Mouse (Mus musculus) induced T-regulatory cell, adult 2 months (primary cell): ENCODE measurements around the gene Ttc28.

Experiments
- DNase-seq: peaks from one replicate; pipeline ENCODE4 v3.0.0-alpha.2; 2012; ENCODE audit warnings: low read depth

The Ttc28 gene

DNA sequence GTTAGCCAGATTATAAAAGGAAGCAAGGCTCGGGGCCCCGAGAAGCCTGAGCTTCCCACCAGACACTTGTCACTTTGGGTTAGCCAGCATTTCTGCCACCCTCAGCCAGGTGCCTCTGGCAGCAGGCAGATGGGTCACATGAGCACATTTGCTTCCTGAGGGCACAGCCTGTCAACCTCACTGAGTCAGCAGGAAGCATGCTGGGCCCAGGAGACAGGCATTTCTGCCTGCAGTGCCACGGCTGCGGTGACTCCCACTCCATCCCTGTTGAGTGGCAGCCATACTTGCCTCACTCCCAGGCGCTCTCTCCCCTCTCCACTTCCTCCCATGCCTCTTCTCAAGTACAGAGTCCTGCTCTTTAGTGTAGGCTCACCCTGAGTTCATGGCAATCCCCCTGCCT is 395.3 kb downstream of the Ttc28 start:
- DNase-seq, result no peak

GRCm38 (mm10) chr5:111284420-111285175 is 405.0 kb downstream of the Ttc28 start:
- no peak for DNase-seq

GRCm38 (mm10) chr5:111287571-111287970 is 408.0 kb downstream of the Ttc28 start:
- no peak for DNase-seq

- DNase-seq, result no peak
Observed at GRCm38 (mm10) chr5:111288486-111288885, 408.9 kb downstream of the Ttc28 start.

DNA sequence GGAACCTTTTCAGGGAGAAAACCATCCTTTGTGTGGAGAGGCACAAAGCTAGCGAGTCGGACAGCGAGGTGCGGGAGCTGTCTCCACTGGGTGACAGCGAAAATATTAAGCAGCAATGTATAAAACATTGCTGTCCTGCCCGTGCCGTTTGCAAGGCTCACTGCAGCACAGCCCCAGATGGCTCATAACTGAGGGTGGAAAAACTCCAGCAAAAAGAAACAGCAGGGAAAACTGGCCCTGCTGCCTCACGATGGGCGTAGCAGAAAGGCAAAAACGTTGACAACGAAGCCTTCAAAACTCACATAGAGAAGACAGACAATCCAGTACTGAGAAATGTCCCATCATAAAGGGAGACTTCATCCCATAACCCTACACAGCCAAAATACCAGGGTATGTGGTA is 410.5 kb downstream of the Ttc28 start:
- no peak for DNase-seq

DNA sequence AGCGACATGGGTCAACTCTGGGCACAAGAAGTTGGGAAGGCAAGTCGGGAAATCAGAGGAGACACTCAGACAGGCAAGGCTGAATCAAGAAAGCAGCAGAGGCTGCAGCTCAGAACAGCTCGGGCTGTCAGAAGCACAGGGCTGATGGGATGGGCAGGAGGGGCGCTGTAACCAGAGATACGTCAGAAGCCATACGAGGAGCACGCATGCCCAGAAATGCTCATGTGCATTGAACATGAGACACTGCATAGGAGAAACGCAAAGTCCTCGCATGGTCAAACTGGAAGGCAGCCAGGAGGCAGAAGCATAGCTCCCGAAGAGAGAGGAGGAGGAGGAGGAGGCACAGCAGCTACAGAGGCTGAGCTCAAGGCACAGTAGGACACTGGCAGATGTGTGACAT is 412.0 kb downstream of the Ttc28 start:
- no peak for DNase-seq

GRCm38 (mm10) chr5:111297801-111298200 is 418.2 kb downstream of the Ttc28 start:
- DNase-seq, result no peak

DNA sequence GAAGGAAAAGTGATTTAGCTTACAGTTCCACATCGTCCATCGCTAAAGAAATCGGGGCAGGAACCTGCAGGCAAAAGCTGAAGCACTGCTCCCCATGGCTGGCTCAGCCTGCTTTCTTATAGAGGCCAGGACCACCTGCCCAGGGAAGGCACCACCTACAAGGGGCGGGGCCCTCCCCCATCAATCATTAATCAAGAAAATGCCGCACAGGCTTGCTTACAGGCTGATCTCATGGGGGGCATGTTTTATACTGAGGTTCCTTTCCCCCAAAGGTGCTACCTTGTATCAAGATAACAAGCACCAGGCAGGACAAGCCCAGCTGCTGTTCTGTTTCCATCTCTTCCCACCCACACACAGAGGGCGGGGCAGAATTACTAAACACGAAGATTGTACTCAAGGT is 419.1 kb downstream of the Ttc28 start:
- peak; percentile 10 for DNase-seq

- DNase-seq, result no peak
Observed at GRCm38 (mm10) chr5:111300776-111301175, 421.2 kb downstream of the Ttc28 start.

GRCm38 (mm10) chr5:111301736-111302135 is 422.1 kb downstream of the Ttc28 start:
- no peak for DNase-seq

GRCm38 (mm10) chr5:111304730-111305129 is 425.1 kb downstream of the Ttc28 start:
- peak; percentile 29 for DNase-seq

DNA sequence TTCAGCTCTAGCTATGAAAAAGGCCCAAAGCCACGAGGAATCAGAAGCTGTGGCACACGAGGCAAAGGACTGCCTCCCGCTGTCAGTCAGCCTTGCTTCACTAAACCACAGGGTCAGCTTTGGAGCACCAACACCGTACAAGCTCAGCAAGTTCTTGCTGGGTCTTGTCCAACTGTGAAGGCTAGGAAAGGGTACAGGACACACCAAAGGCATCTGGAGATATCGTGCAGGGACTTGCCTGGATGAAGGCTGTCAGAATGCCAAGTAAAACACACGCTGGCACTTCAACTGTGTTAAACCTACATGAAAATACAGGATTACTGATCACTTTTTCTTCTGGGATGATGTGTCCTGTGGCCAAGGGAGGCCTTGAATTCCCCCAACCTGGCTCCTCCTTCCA is 430.6 kb downstream of the Ttc28 start:
- DNase-seq, result no peak

DNA sequence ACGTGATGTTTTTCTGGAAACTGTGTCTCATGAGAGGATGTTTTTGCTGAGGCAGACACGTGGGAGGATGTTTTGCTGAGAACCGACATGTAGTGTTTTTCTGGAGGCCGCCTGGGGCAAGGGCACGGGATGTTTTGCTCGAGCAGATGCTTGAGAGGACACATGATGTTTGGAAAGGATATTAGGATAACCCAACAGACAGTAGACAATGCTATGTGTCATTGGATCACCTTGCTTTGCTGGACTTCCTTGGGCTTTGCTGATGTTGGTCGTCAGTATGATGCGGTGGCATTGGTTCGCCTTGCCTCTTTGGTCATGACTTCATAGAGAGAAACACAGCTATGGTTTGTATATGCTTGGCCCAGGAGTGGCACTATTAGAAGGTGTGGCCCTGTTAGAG is 434.2 kb downstream of the Ttc28 start:
- peak; percentile 21 for DNase-seq

DNA sequence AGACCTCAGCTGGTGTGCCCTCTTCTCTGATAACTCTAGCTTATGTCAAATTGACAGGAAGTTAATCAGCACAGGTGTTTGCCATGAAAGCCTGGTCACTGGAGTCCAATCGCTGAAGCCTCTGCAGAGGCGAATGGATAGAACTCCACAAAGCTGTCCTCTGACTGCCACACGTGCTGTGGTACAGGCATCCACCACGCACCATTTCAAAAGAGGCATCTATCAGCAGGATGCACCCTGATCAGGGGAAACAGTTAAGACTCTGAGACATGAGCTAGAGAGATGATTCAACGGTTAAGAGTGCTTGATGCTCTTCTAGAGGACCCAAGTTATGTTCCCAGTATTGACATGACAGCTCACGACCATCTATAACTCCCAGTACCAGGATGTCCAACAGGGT is 435.5 kb downstream of the Ttc28 start:
- no peak for DNase-seq

- DNase-seq, result no peak
Observed at GRCm38 (mm10) chr5:111317526-111317925, 437.9 kb downstream of the Ttc28 start.

GRCm38 (mm10) chr5:111318946-111319345 is 439.3 kb downstream of the Ttc28 start:
- DNase-seq, result no peak

- DNase-seq, result no peak
Observed at GRCm38 (mm10) chr5:111325813-111326212, 446.2 kb downstream of the Ttc28 start.

- no peak for DNase-seq
Observed at GRCm38 (mm10) chr5:111327420-111327819, 447.8 kb downstream of the Ttc28 start.

GRCm38 (mm10) chr5:111329782-111330416 is 450.3 kb downstream of the Ttc28 start:
- DNase-seq, result no peak

- DNase-seq, result peak; percentile 99
Observed at GRCm38 (mm10) chr5:111330417-111331098, 451.0 kb downstream of the Ttc28 start, which contains the start of gene Pitpnb. Gene Pitpnb, plus strand, starts transcription at chr5:111330763.

DNA sequence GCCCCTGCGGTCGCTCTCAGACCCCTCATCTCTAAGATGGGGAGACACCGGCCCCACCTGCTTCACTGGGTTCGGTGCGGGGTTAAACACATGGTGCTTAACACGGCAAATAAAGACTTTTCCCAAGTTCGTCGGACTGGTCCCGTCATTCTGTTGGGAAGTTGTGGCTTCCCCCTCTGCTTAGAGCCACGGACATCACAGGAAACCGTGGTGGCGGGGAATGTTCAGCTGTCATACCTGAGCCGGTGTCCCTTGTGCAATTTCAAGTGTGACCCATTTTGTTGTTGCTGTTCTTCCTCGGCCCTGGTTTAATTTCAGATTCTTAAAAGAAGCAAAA is 451.5 kb downstream of the Ttc28 start:
- peak; percentile 65 for DNase-seq

- DNase-seq, result no peak
Observed at GRCm38 (mm10) chr5:111335939-111336691, 456.5 kb downstream of the Ttc28 start.
